Mouse (Mus musculus): ENCODE results near the gene Atg16l2.

GRCm38 (mm10) chr7:101336686-101337085 is 34.6 kb upstream of the Atg16l2 start:
- TF ChIP-seq POLR2A (IDR thresholded peaks at IDR 0.05; ENCODE audit: low read depth, low read length) (no peak), CTCF (IDR thresholded peaks at IDR 0.05; ENCODE audit: extremely low read depth, insufficient read depth, insufficient read length, insufficient replicate concordance) (no peak)
